Mouse (Mus musculus) limb, embryonic 15.5 days (tissue): ENCODE results near the gene Dennd2a. TPM values are rescaled to one million over a fixed set of nuclear protein-coding genes. Genes with fewer than 3 reads are reported as not detected.
A peak's percentile ranks its signal among the peaks of the same experiment; 100 is the strongest.

Source experiments
- ATAC-seq: fragments of 200-750 bp; cut with Nextera tagmentation; 2 replicates; pipeline ENCODE4 v1.8.0; 2017; ENCODE audit warnings: low read depth, moderate TSS enrichment; ENCODE audit not compliant: insufficient number of reproducible peaks, low FRiP score, low TSS enrichment
- H3K27ac ChIP-seq: fragments of 300-500 bp; sonication (generic); 2 replicates; pipeline ENCODE4 v1.5.1; 2015; ENCODE audit warnings: moderate library complexity, mild to moderate bottlenecking, inconsistent platforms
- H3K27me3 ChIP-seq: fragments of 300-500 bp; sonication (generic); 2 replicates; pipeline ENCODE4 v1.6.1; 2015; ENCODE audit warnings: inconsistent platforms
- H3K36me3 ChIP-seq: fragments of 300-500 bp; sonication (generic); 2 replicates; pipeline ENCODE4 v1.6.1; 2015; ENCODE audit warnings: inconsistent platforms
- H3K4me1 ChIP-seq: fragments of 300-500 bp; sonication (generic); 2 replicates; pipeline ENCODE4 v1.6.1; 2015; ENCODE audit warnings: inconsistent platforms
- H3K4me2 ChIP-seq: fragments of 300-500 bp; sonication (generic); 2 replicates; pipeline ENCODE4 v1.6.1; 2015; ENCODE audit warnings: mild to moderate bottlenecking, inconsistent platforms
- H3K4me3 ChIP-seq: fragments of 300-500 bp; sonication (generic); 2 replicates; pipeline ENCODE4 v1.5.1; 2015; ENCODE audit warnings: mild to moderate bottlenecking, inconsistent platforms
- H3K9ac ChIP-seq: fragments of 300-500 bp; sonication (generic); 2 replicates; pipeline ENCODE4 v1.6.1; 2015; ENCODE audit warnings: inconsistent platforms
- H3K9me3 ChIP-seq: fragments of 300-500 bp; sonication (generic); 2 replicates; pipeline ENCODE4 v1.6.1; 2016; ENCODE audit warnings: inconsistent platforms
- WGBS: fragments of 180-500 bp; shearing (Covaris S2); methylation state at CpG from one replicate; pipeline ENCODE4 v1.1.7; 2015; 5-methylcytosine and 5-hydroxymethylcytosine counted together
- polyA plus RNA-seq: library from polyadenylated mRNA; unstranded; fragments of >200 nt; fragmentation: Nextera tagmentation; extraction: Ambion mirVana; gene quantifications from 2 replicates; pipeline ENCODE4 v1.2.1, GENCODE M21; 2015

Gene Dennd2a
- polyA plus RNA-seq, 1 experiment from 2014 or later: 21.7 TPM

DNA sequence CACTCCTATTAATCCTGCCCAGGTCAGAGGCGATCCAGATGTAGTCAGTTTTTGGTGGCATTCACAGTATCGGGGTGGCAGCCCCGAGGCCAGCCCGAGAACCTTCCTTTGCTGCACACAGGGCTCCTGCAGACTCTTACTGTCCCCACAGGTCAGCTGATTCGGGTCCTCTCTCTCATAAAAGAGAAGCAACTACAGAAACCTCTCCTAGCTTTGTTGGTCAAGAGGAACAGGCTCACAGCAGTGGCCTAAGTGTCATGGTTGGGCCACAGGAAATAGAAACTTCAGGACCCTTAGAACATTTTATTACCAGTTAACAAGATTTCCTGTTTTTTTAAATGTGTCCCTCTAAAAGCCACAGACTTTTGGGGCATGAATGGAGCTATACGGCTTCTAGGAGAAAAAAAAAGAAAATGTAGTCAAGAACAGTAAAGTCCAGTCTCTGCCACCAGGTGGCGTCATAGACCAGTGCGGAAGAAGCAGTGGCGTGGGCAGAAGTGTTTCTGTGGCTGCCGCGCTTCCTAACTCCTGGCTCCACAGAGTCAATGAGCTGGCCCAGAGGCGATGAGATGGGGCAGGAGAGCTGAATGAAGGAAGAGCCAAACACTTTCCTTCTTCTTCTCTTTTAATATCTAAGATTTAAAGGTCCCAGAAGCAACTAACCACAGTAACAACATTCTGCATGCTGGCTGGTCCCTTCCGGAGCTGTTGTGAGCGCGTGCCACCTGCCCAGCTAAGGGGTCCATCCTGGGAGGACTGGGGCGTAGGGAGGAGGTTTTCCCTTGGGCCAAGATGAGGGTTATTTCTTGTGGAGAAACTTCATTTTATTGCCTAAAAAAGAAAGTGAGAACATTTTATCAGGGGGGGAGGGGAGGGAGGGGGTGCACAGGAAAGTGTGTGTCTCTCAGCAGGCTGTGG lies 94.8 kb downstream of the Dennd2a start:
- no peaks in the 10 kb centered on the region for H3K9me3 ChIP-seq
- 45% methylated on average over 16 of the region's 16 CpGs for WGBS
- H3K4me2 ChIP-seq: no peak overlapping the region
- peaks cover 3% of the 10 kb centered on the region; the same call in 1 of the 2 replicates for H3K4me1 ChIP-seq
- no peaks in the 10 kb centered on the region for H3K27me3 ChIP-seq
- H3K4me3 ChIP-seq: no peak overlapping the region
- H3K27ac ChIP-seq: no peak overlapping the region
- H3K9ac ChIP-seq: no peak overlapping the region
- ATAC-seq: no peak
- H3K36me3 ChIP-seq: peaks cover 52% of the 10 kb centered on the region

DNA sequence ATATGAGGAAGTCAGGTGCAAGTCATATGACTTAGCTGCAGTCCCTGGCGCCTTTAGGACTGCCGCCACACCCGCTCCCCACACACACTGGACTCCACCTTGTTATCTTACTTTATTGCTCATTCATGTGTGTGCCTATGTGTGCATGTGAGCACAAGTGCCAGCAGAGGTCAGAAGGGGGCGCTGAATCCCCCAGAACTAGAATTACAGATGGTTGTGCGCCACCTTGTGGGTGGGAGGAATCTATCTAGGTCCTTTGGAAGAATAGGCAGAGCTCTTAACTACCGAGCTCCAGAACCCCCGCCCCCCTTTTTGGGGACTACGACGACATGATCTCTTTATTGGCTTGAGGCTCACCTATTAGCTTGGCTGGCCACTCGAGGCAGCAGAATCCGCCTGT lies 97.6 kb downstream of the Dennd2a start:
- Histone ChIP-seq H3K9ac (no peak overlapping the region), H3K27ac (no peak overlapping the region), H3K27me3 (no peaks in the 10 kb centered on the region), H3K36me3 (peaks cover 31% of the 10 kb centered on the region), H3K4me3 (no peak overlapping the region), H3K4me1 (peaks cover 6% of the 10 kb centered on the region; the same call in 1 of the 2 replicates), H3K9me3 (no peaks in the 10 kb centered on the region), H3K4me2 (no peak overlapping the region)
- 96% methylated on average over 11 of the region's 11 CpGs for WGBS
- ATAC-seq: no peak

DNA sequence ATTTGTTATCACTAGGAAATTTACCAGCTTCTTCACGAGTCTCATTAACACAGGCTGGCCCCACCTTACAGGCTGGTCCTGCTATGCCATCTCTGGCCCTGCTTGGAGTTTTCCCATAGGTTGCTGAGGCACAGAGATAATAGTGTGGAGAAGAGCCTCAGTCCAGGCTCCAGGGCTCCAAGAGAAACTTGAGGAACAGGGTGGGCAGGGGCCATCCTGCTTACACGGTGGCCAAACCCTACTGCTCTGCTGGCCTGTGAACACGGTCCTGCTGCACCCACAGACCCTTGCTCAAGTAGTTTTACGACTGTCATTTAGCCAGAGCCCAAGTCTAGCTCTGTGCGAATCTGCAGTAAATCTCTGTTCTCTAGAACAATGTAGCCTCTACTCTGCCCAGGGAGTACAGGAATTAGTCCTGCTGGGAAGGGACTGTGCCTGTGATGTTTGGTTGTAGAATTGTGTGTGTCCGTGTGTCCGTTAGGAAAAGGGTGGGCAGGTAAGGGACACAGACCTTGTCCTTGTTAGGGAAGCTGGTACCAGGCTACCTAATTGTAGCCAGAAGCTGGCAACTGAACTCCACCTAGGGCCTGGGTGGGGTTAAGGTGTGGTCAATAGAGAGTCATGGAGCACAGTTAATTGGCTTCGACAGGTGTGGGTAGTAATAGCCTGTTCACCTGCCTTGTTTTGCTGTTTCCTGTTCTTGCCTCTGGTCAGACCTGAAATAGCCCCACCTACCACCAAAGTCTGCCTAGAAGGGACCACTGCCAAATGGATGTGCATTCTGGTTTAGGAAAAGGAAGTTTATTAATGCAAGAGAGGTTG lies 102.1 kb downstream of the Dennd2a start:
- no peak overlapping the region for H3K9ac ChIP-seq
- no peak overlapping the region for H3K27ac ChIP-seq
- H3K9me3 ChIP-seq: no peaks in the 10 kb centered on the region
- 0 out of 2 replicates have a peak, but pooled peaks cover 3% of the 10 kb centered on the region for H3K4me1 ChIP-seq
- ATAC-seq: 0 out of 2 replicates have a peak, but pooled peaks have one; percentile 61
- H3K36me3 ChIP-seq: peaks cover 7% of the 10 kb centered on the region
- H3K4me3 ChIP-seq: no peak overlapping the region
- H3K4me2 ChIP-seq: no peak overlapping the region
- 37% methylated on average over 8 of the region's 8 CpGs for WGBS
- no peaks in the 10 kb centered on the region for H3K27me3 ChIP-seq

DNA sequence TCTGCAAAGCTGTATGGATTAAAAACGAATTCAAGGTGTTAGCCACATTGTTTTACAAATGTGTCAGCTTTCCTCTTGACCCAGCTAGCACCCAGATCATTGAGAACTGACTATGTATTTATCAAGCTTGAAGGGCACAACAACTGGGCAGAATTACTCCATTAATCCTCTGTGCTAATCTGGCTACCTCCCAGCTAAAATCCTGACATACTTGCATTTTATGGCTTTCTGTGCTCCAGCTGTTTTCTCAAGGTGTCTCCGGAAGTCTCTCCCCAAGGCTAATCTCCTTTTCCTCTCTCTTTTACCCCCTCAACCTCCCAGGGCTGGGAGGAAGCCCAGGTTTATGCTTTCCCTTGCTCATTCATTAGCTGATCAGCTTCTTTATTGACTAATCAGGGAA lies 103.1 kb downstream of the Dennd2a start:
- no peak overlapping the region for H3K9ac ChIP-seq
- H3K27ac ChIP-seq: no peak overlapping the region
- H3K4me1 ChIP-seq: 0 out of 2 replicates have a peak, but pooled peaks cover 3% of the 10 kb centered on the region
- H3K36me3 ChIP-seq: no peaks in the 10 kb centered on the region
- no peak for ATAC-seq
- H3K4me2 ChIP-seq: no peak overlapping the region
- 23% methylated on average over 2 of the region's 2 CpGs for WGBS
- H3K4me3 ChIP-seq: no peak overlapping the region
- H3K9me3 ChIP-seq: no peaks in the 10 kb centered on the region
- no peaks in the 10 kb centered on the region for H3K27me3 ChIP-seq

DNA sequence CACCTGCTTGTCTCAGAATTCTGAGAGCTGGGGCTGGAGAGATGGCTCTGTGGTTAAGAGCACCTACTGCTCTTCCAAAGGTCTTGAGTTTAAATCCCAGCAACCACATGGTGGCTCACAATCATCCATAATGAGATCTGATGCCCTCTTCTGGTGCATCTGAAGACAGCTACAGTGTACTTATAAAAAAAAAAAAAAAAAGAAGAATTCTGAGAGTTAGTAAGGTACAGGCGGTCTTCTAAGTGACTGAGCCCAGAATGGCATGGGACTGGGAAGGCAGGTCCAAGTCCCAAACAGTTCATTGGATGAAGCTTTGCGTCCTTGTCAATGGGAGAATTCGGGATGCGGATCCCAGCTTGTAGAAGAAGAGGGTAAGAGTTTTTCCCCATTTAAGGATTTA lies 104.1 kb downstream of the Dennd2a start:
- H3K9me3 ChIP-seq: no peaks in the 10 kb centered on the region
- no peak overlapping the region for H3K4me2 ChIP-seq
- 0 out of 2 replicates have a peak, but pooled peaks cover 3% of the 10 kb centered on the region for H3K4me1 ChIP-seq
- no peaks in the 10 kb centered on the region for H3K36me3 ChIP-seq
- ATAC-seq: no peak
- H3K4me3 ChIP-seq: no peak overlapping the region
- WGBS: 96% methylated on average over 4 of the region's 4 CpGs
- H3K27me3 ChIP-seq: no peaks in the 10 kb centered on the region
- H3K27ac ChIP-seq: no peak overlapping the region
- H3K9ac ChIP-seq: no peak overlapping the region

DNA sequence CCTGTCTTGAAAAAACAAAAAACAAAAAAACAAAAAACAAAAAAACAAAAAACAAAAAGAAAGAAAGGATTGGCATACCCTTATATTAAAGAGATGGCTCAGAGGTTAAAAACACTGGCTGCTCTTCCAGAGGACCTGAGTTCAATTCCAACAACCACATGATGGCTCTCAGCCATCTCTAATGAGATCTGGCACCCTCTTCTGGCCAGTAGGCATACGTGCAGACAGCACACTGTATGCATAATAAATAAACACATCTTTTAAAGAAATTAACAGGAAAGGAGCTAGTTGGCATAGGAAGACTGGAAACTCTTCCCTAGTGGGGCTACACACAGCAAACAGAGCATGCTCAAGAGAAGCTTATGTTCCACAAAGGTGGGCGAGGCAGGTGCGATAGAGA lies 106.6 kb downstream of the Dennd2a start:
- no peaks in the 10 kb centered on the region for H3K9me3 ChIP-seq
- no peaks in the 10 kb centered on the region for H3K4me1 ChIP-seq
- H3K9ac ChIP-seq: no peak overlapping the region
- no peak for ATAC-seq
- 74% methylated on average over 3 of the region's 3 CpGs for WGBS
- H3K4me3 ChIP-seq: no peak overlapping the region
- H3K36me3 ChIP-seq: no peaks in the 10 kb centered on the region
- no peak overlapping the region for H3K27ac ChIP-seq
- no peak overlapping the region for H3K4me2 ChIP-seq
- H3K27me3 ChIP-seq: no peaks in the 10 kb centered on the region

DNA sequence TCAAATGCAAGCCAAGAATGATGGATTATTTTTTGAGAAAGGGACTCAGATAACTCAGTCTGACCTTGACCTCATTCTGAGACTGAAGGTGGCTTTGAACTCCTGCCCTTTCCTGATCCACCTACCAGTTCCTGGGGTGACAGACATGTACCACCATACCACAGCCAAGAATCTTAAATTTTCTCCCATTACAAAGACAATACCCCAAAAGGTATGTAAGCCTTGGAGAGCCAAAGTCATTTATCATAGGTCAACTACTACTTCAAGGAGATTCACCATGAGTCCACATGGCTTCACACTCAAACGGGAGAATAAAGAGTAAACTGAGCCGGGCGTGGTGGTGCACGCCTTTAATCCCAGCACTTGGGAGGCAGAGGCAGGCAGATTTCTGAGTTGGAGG lies 107.1 kb downstream of the Dennd2a start:
- Histone ChIP-seq H3K36me3 (no peaks in the 10 kb centered on the region), H3K4me1 (no peaks in the 10 kb centered on the region), H3K27ac (no peak overlapping the region), H3K27me3 (no peaks in the 10 kb centered on the region), H3K9me3 (no peaks in the 10 kb centered on the region), H3K4me3 (no peak overlapping the region), H3K9ac (no peak overlapping the region), H3K4me2 (no peak overlapping the region)
- no peak for ATAC-seq
- 92% methylated on average over 4 of the region's 4 CpGs for WGBS

DNA sequence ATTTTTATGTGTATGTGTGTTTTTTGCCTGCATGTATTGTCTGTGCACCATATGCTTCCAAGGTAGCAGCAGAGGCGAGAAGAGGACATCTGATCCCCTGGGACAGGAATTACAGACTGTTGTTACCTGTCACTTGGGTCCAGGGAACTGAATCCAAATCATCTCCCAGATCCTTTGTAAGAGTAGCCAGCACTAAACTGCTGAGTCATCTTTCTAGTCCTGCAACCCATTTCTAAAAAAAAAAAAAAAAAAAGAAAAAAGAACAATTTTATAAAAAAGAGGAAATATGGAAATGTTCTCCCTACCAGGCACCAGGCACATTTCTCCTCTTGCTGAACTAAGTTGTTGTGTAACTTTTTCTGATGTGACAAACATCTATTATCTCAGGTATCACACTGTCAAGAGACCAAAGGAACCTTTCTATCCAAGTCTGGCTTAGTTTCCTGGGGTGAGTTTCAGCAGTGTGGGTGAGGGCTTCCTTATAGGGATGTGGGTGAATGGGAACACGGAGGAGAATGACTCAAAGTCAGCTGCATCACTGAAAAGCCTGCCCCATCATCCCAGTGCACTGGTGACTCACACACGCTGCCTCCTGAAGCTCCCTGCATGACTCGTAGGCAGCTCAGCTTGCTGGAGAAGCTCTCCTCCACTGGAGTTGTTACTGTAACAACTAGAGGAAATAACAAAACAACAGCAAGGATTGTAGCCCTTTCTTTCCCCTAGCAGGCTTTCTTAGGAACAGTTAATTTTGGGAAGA lies 110.1 kb downstream of the Dennd2a start:
- 49% methylated on average over 4 of the region's 4 CpGs for WGBS
- no peaks in the 10 kb centered on the region for H3K36me3 ChIP-seq
- no peaks in the 10 kb centered on the region for H3K4me1 ChIP-seq
- H3K9me3 ChIP-seq: no peaks in the 10 kb centered on the region
- no peak overlapping the region for H3K9ac ChIP-seq
- H3K27me3 ChIP-seq: no peaks in the 10 kb centered on the region
- no peak overlapping the region for H3K4me2 ChIP-seq
- no peak overlapping the region for H3K27ac ChIP-seq
- no peak overlapping the region for H3K4me3 ChIP-seq
- ATAC-seq: no peak

DNA sequence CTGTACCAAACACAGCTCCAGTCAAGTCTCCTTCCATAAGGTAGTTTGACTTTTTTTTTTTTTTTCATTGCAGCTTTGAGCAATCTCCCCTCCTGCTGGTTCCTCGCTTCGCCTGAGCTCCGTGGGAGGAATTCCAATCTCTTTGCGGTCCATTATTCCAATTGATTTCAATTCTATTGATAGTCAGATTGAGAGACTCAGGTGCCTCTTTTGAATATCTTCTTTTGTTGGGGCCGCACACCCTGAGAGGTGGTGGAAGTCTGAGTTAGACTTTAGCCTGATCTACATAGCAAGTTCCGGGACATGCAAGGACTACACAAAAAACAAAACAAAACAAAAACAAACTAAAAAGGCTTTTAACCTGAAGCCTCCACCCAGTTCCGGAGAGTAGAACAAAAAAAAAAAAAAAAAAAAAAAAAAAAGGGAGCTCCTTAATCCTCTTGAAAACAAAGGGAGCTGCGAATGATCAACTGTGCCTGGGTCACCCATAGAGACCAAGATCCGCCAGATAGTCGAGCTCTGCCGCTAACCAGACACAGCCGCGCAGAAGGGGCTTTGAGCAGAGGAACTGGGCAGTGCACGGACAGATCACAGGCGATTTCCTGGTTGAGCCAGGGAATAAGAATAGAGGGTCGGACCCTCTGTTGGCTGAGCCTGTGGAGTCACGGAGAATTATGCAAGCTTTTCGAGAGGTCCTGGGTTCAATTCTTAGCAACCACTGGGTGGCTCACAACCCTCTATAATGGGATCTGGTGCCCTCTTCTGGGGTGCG lies 111.7 kb downstream of the Dennd2a start:
- no peak overlapping the region for H3K4me2 ChIP-seq
- WGBS: 30% methylated on average over 19 of the region's 19 CpGs
- no peaks in the 10 kb centered on the region for H3K9me3 ChIP-seq
- no peak overlapping the region for H3K4me3 ChIP-seq
- H3K27me3 ChIP-seq: no peaks in the 10 kb centered on the region
- ATAC-seq: no peak
- no peaks in the 10 kb centered on the region for H3K4me1 ChIP-seq
- H3K27ac ChIP-seq: no peak overlapping the region
- H3K9ac ChIP-seq: no peak overlapping the region
- H3K36me3 ChIP-seq: no peaks in the 10 kb centered on the region

DNA sequence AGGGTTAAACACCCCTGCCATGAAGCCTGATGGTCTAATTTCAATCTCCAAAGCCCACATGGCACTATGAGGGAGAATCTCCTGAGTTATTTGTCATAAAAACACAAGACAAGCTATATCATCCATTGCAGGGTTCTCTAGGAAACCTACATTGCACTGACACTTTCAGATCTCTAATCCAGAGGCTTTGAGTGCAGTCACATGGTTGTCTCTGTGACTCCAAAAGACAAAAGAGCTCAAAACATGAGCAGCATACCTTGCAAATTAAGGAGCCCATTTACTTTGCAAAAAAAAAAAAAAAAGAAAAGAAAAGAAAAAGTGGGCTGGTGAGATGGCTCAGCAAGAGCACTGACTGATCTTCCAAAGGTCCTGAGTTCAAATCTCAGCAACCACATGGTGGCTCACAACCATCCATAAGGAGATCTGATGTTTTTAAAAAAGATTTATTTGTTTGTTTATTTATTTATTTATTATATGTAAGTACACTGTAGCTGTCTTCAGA lies 114.8 kb downstream of the Dennd2a start:
- H3K27ac ChIP-seq: no peak overlapping the region
- H3K4me3 ChIP-seq: no peak overlapping the region
- H3K36me3 ChIP-seq: no peaks in the 10 kb centered on the region
- no peaks in the 10 kb centered on the region for H3K4me1 ChIP-seq
- no peaks in the 10 kb centered on the region for H3K27me3 ChIP-seq
- H3K4me2 ChIP-seq: no peak overlapping the region
- no peaks in the 10 kb centered on the region for H3K9me3 ChIP-seq
- no peak for ATAC-seq
- no peak overlapping the region for H3K9ac ChIP-seq

DNA sequence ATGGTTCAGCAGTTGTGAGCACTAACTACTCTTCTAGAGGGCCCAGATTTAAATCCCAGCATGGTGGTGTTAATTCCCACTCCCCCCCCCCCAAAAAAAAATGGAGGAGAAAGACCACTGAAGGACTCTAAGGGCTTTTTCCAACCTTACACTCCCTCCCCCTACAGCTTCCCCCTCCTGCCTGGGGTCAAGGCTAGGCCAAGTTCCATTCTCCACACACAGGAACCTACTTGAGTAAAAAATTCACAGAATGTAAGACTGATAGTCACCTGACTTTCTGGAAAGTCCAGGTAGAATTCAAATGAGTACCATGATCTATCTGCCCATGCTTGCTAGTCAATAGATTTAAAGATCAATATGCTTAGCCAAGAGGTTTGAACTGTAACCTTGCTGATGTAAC lies 117.5 kb downstream of the Dennd2a start:
- H3K9ac ChIP-seq: no peak overlapping the region
- no peak overlapping the region for H3K4me2 ChIP-seq
- ATAC-seq: no peak
- no peak overlapping the region for H3K27ac ChIP-seq
- no peaks in the 10 kb centered on the region for H3K9me3 ChIP-seq
- H3K27me3 ChIP-seq: no peaks in the 10 kb centered on the region
- no peak overlapping the region for H3K4me3 ChIP-seq
- H3K36me3 ChIP-seq: no peaks in the 10 kb centered on the region
- H3K4me1 ChIP-seq: no peaks in the 10 kb centered on the region
